Mouse (Mus musculus) small intestine, adult 2 months (tissue): ENCODE measurements around the gene Zfhx3. TPM values are rescaled to one million over a fixed set of nuclear protein-coding genes. Genes with fewer than 3 reads are reported as not detected.

Source experiments
- H3K27ac ChIP-seq: fragments of 200-500 bp; 2 replicates; pipeline ENCODE4 v1.5.1; 2012; ENCODE audit warnings: low read depth, low read length, control low read depth, inconsistent platforms; ENCODE audit not compliant: insufficient read depth
- H3K27me3 ChIP-seq: fragments of 200-500 bp; 2 replicates; pipeline ENCODE4 v1.6.1; 2012; ENCODE audit warnings: mild to moderate bottlenecking, moderate library complexity, low read length, inconsistent platforms; ENCODE audit not compliant: control insufficient read depth, insufficient read depth
- H3K36me3 ChIP-seq: fragments of 200-500 bp; 2 replicates; pipeline ENCODE4 v1.6.1; 2012; ENCODE audit warnings: mild to moderate bottlenecking, low read length, control low read depth, inconsistent platforms; ENCODE audit not compliant: control insufficient read depth, insufficient read depth
- H3K4me1 ChIP-seq: fragments of 200-500 bp; 2 replicates; pipeline ENCODE4 v1.6.1; 2012; ENCODE audit warnings: low read length, inconsistent platforms, mixed read lengths; ENCODE audit not compliant: control insufficient read depth, insufficient read depth, insufficient read length
- H3K4me3 ChIP-seq: fragments of 200-500 bp; 2 replicates; pipeline ENCODE4 v1.5.1; 2012; ENCODE audit warnings: low read depth, mild to moderate bottlenecking, control low read depth, inconsistent platforms, low read length, moderate library complexity
- CTCF ChIP-seq: fragments of 200-500 bp; IDR thresholded peaks from 2 replicates; pipeline ENCODE4 v1.5.1; 2012; ENCODE audit warnings: low read depth, mild to moderate bottlenecking, control low read depth, inconsistent platforms, low read length, moderate library complexity, mixed read lengths; ENCODE audit not compliant: insufficient replicate concordance, insufficient read length; ENCODE audit errors: extremely low read depth
- POLR2A ChIP-seq: fragments of 200-500 bp; IDR thresholded peaks from 2 replicates; pipeline ENCODE4 v1.6.1; 2012; ENCODE audit warnings: low read depth, mild to moderate bottlenecking, control low read depth, inconsistent platforms, low read length, moderate library complexity
- WGBS: fragments of 180-500 bp; shearing (Covaris S2); methylation state at CpG from one replicate; pipeline ENCODE4 v1.1.7; 2018; 5-methylcytosine and 5-hydroxymethylcytosine counted together
- polyA plus RNA-seq: library from polyadenylated mRNA; depleted of rRNA; stranded (reverse); fragments of >200 nt; gene quantifications from 2 replicates; pipeline ENCODE4 v1.2.3, GENCODE M21; 2012

Gene Zfhx3
- polyA plus RNA-seq, 1 experiment: 2.0 TPM

- no peak for TF ChIP-seq CTCF
- no peak for TF ChIP-seq POLR2A
- H3K4me1 ChIP-seq: peaks cover 16% of the 10 kb centered on the region; the same call in 1 of the 2 replicates
- no peaks in the 10 kb centered on the region for H3K27me3 ChIP-seq
- H3K27ac ChIP-seq: no peak overlapping the region
- no peak overlapping the region for H3K4me3 ChIP-seq
- 93% methylated on average over 13 of the region's 13 CpGs for WGBS
- no peaks in the 10 kb centered on the region for H3K36me3 ChIP-seq
Observed at GRCm38 (mm10) chr8:108740443-108740842, 798.0 kb downstream of the Zfhx3 start.

- H3K4me1 ChIP-seq: peaks cover 18% of the 10 kb centered on the region; the same call in 1 of the 2 replicates
- TF ChIP-seq CTCF (no peak), POLR2A (no peak)
- no peaks in the 10 kb centered on the region for H3K27me3 ChIP-seq
- H3K4me3 ChIP-seq: no peak overlapping the region
- no peak overlapping the region for H3K27ac ChIP-seq
- WGBS: 76% methylated on average over 4 of the region's 4 CpGs
- no peaks in the 10 kb centered on the region for H3K36me3 ChIP-seq
Observed at GRCm38 (mm10) chr8:108741651-108742050, 799.2 kb downstream of the Zfhx3 start.

DNA sequence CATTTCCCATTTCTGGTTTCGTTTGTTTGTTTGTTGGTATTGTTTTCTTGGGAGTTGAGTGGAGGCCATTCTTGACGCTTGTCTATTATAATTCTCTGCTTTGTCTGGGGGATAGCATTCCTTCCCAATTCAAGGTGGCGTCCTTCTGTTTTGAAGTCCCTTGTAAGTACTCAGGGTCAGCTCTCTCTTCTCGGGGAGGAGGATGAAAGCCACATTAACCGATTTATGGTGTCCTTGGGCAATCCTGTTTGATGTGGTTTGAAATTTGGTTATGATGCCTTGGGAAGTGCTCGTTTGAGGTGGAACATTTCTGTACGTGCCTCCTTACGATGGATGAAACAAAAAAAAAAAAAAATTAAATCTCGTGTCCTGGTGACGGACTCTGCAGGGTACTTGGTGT is 800.0 kb downstream of the Zfhx3 start:
- H3K4me1 ChIP-seq: peaks cover 19% of the 10 kb centered on the region; the same call in 1 of the 2 replicates
- no peak overlapping the region for H3K4me3 ChIP-seq
- H3K27ac ChIP-seq: no peak overlapping the region
- H3K27me3 ChIP-seq: no peaks in the 10 kb centered on the region
- 86% methylated on average over 10 of the region's 10 CpGs for WGBS
- H3K36me3 ChIP-seq: no peaks in the 10 kb centered on the region
- no peak for TF ChIP-seq POLR2A

GRCm38 (mm10) chr8:108743238-108743637 is 800.8 kb downstream of the Zfhx3 start:
- Histone ChIP-seq H3K36me3 (no peaks in the 10 kb centered on the region), H3K4me3 (no peak overlapping the region), H3K4me1 (peaks cover 19% of the 10 kb centered on the region; the same call in 1 of the 2 replicates), H3K27me3 (no peaks in the 10 kb centered on the region), H3K27ac (no peak overlapping the region)
- TF ChIP-seq CTCF (no peak), POLR2A (no peak)
- WGBS: 14% methylated on average over 7 of the region's 7 CpGs

GRCm38 (mm10) chr8:108745551-108745950 is 803.1 kb downstream of the Zfhx3 start:
- no peak for TF ChIP-seq POLR2A
- TF ChIP-seq CTCF: no peak
- 94% methylated on average over 7 of the region's 7 CpGs for WGBS
- Histone ChIP-seq H3K4me1 (peaks cover 19% of the 10 kb centered on the region; the same call in 1 of the 2 replicates), H3K27me3 (no peaks in the 10 kb centered on the region), H3K36me3 (no peaks in the 10 kb centered on the region), H3K27ac (no peak overlapping the region), H3K4me3 (no peak overlapping the region)

GRCm38 (mm10) chr8:108748095-108748494 is 805.7 kb downstream of the Zfhx3 start:
- TF ChIP-seq POLR2A (no peak), CTCF (no peak)
- Histone ChIP-seq H3K27me3 (no peaks in the 10 kb centered on the region), H3K27ac (no peak overlapping the region), H3K36me3 (no peaks in the 10 kb centered on the region), H3K4me3 (no peak overlapping the region), H3K4me1 (peaks cover 17% of the 10 kb centered on the region; the same call in 1 of the 2 replicates)
- WGBS: 76% methylated on average over 11 of the region's 11 CpGs

GRCm38 (mm10) chr8:108748851-108749376 is 806.5 kb downstream of the Zfhx3 start:
- 68% methylated on average over 6 of the region's 6 CpGs for WGBS
- Histone ChIP-seq H3K4me3 (no peak overlapping the region), H3K27ac (no peak overlapping the region), H3K27me3 (no peaks in the 10 kb centered on the region), H3K36me3 (no peaks in the 10 kb centered on the region), H3K4me1 (peaks cover 12% of the 10 kb centered on the region; the same call in 1 of the 2 replicates)
- no peak for TF ChIP-seq POLR2A
- no peak for TF ChIP-seq CTCF

DNA sequence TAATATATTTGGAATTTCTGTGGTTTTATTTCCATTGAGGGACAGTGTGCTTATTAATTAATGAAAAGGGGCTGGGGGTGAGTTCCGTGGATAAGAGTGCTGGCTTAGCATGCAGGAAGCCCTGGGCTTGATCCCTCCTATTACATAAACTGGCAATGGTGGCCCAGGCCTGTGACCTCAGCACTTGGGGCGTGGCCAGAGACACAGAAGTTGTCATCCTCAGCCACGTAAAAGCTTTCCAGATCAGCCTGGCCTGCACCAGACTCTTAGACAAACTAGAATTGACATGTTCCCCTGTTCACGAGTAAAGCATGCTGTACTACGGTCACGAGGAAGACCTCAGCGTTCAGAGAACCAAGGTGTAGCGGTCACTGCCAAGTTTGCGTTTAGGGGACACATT is 808.4 kb downstream of the Zfhx3 start:
- Histone ChIP-seq H3K4me3 (no peak overlapping the region), H3K27me3 (no peaks in the 10 kb centered on the region), H3K27ac (no peak overlapping the region), H3K36me3 (no peaks in the 10 kb centered on the region), H3K4me1 (peaks cover 10% of the 10 kb centered on the region; the same call in 1 of the 2 replicates)
- 92% methylated on average over 9 of the region's 9 CpGs for WGBS
- TF ChIP-seq CTCF (no peak), POLR2A (no peak)
